Mouse (Mus musculus) cortical plate, adult 2 months (tissue): ENCODE results near the gene Dgki.

Experiments
- CTCF ChIP-seq: fragments of 200-500 bp; IDR thresholded peaks from 2 replicates; pipeline ENCODE4 v1.5.1; 2011; ENCODE audit warnings: mild to moderate bottlenecking, control low read depth, low read length; ENCODE audit not compliant: insufficient read depth; ENCODE audit errors: extremely low read depth
- POLR2A ChIP-seq: fragments of 200-500 bp; IDR thresholded peaks from 2 replicates; pipeline ENCODE4 v1.6.1; 2011; ENCODE audit warnings: mild to moderate bottlenecking, low read length, control low read depth; ENCODE audit not compliant: insufficient read depth; ENCODE audit errors: extremely low read depth

DNA sequence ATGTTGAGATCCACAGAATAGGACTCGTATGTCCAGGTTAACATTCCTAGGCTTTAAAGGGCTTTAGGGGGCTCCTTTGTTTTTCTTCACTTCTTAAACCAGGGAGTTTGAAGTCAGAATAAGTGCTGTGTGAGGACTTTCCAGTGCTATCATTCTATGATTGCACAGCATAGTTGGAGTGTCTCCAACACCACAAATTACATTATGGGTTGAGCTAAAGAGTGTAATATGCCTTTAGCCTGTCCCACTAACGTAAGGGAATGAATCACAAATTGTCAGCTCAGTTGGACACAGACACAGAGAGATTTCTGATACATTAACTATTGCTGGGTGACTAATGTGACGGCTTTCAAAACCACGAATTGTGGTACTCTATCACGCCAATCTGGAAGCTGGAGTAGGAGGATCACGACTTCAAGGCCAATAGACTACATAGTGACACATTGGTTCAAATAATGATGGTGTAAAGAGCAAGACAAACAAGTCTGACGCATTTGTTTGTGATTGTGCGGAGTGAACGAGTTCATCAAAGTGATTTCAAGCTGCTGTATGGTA is 469.5 kb downstream of the Dgki start:
- TF ChIP-seq CTCF (no peak), POLR2A (no peak)
